Comparison of ENCODE assay signal across 13 mouse cellular contexts in the genomic region with DNA sequence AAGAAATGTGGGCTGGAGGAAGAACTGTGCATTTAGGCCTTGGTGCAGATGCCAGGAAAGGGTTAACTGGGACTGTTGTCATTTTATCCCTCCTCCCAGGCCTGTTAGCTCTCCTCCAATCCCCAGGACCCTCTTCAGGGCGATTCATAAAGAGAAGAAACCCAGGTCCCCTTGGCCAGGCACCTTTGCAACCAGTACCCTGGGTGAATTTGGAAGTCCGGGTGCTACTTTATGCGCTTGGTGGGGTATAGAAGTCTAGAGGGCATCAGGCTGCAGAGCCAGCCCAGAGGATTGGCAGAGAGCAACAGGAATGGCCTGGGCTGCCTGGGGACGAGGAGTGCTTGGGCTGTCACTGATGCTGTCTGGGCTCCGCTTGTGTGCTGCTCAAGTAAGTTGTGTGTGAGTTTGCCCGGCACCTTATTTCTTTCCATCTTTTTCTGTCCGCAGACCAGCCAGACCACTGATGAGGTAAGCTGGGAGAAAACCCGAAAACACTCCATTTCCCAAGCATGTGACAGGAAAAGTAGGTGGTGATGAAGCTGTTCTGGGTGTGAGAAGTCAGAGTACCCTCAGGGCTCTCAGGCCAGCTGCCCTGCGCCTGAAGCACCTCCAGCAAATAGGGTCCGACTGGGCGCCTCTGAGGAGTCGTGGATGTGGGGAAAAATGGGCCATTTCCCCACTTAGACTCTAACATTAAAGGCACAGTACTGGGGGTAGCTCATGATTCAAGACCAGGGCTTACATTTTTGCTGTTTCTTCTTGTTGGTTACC. TPM values are rescaled to one million over a fixed set of nuclear protein-coding genes. Genes with fewer than 3 reads are reported as not detected.
DNase-seq lines count a peak whose midpoint lies in the region; ATAC-seq and TF ChIP-seq lines count a peak whose summit lies in the region.
"Had no signal": no experiment of that assay in that cellular context is flagged by ENCODE, and none has a peak within 500 bp of the region (broad histone marks: within the 10 kb centered on the region; RNA-seq: fewer than 3 reads in every experiment).

No protein-coding gene starts in this region.

- WGBS in intestine, embryonic 14.5 days, result 25% methylated on average over 12 of the region's 12 CpGs
- WGBS in intestine, postnatal 0 days, result 52% methylated on average over 12 of the region's 12 CpGs
- WGBS in limb, embryonic 10.5 days, result 10% methylated on average over 12 of the region's 12 CpGs

- no peak overlapping the region for H3K27ac ChIP-seq in intestine, embryonic 14.5 days (ENCODE audit: low read depth)
- no peak overlapping the region for H3K27ac ChIP-seq in intestine, postnatal 0 days (ENCODE audit: low read depth, low read length)
- H3K27ac ChIP-seq in limb, embryonic 10.5 days, result peak overlapping the region; percentile 88

- peak overlapping the region; percentile 32 for H3K4me2 ChIP-seq in intestine, embryonic 14.5 days (ENCODE audit: low read length)
- H3K4me2 ChIP-seq in intestine, postnatal 0 days (replicated peaks; ENCODE audit: low read depth), result no peak overlapping the region

- ATAC-seq in intestine, embryonic 14.5 days (replicated peaks; ENCODE audit: low FRiP score, low TSS enrichment, low read depth), result no peak
- no peak for ATAC-seq in intestine, postnatal 0 days
- ATAC-seq in megakaryocyte progenitor cell, adult 5-6 weeks (replicated peaks; ENCODE audit: poor library complexity), result no peak

- H3K9ac ChIP-seq in intestine, embryonic 14.5 days (ENCODE audit: low read length), result no peak overlapping the region
- H3K9ac ChIP-seq in intestine, postnatal 0 days (ENCODE audit: low read depth, low read length), result no peak overlapping the region

- no peak for DNase-seq in intestine, embryonic 14.5 days (ENCODE audit: low spot score)
- peak; percentile 32 for DNase-seq in cerebellum, adult 9-10 months
- peak; percentile 23 for DNase-seq in embryo, embryonic 11.5 days (ENCODE audit: low read depth, low spot score)
- DNase-seq in limb, embryonic 10.5 days (ENCODE audit: low spot score), result peak; percentile 56
- DNase-seq in thymus, postnatal 4 days, result no peak
- DNase-seq in adrenal gland, adult 18-20 months (ENCODE audit: low spot score in 2 of 2), result no peak
- DNase-seq: adrenal gland, postnatal 36 days; layer of hippocampus, postnatal 36 days; lung, postnatal 10 days had no signal

- TF ChIP-seq CTCF in intestine, postnatal 0 days (IDR thresholded peaks at IDR 0.05; ENCODE audit: low read depth), result no peak

- H3K36me3 ChIP-seq in intestine, embryonic 14.5 days (ENCODE audit: control insufficient read depth, insufficient read depth, low read length), result no peaks in the 10 kb centered on the region
- H3K36me3 ChIP-seq in intestine, postnatal 0 days (ENCODE audit: control insufficient read depth, insufficient read depth), result no peaks in the 10 kb centered on the region
- 0 out of 2 replicates have a peak, but pooled peaks cover 3% of the 10 kb centered on the region for H3K36me3 ChIP-seq in limb, embryonic 10.5 days

- H3K4me1 ChIP-seq in intestine, embryonic 14.5 days (replicated peaks; ENCODE audit: control insufficient read depth, insufficient read depth, low read length), result peaks cover 2% of the 10 kb centered on the region; the same call in 1 of the 2 replicates
- H3K4me1 ChIP-seq in intestine, postnatal 0 days (replicated peaks; ENCODE audit: control insufficient read depth, insufficient read depth, low read length), result no peaks in the 10 kb centered on the region
- H3K4me1 ChIP-seq in limb, embryonic 10.5 days, result peaks cover 46% of the 10 kb centered on the region

- no peaks in the 10 kb centered on the region for H3K27me3 ChIP-seq in intestine, embryonic 14.5 days (replicated peaks; ENCODE audit: control insufficient read depth, insufficient read depth, low read length)
- no peaks in the 10 kb centered on the region for H3K27me3 ChIP-seq in intestine, postnatal 0 days (replicated peaks; ENCODE audit: control insufficient read depth, insufficient read depth, low read length)
- peaks cover 9% of the 10 kb centered on the region; the same call in 1 of the 2 replicates for H3K27me3 ChIP-seq in limb, embryonic 10.5 days (ENCODE audit: low read depth, poor library complexity, severe bottlenecking)

- peak overlapping the region; percentile 8; the same call in 1 of the 2 replicates for H3K4me3 ChIP-seq in intestine, embryonic 14.5 days (ENCODE audit: low read depth, low read length)
- H3K4me3 ChIP-seq in intestine, postnatal 0 days (ENCODE audit: low read depth, low read length), result no peak overlapping the region
- peak overlapping the region; percentile 56 for H3K4me3 ChIP-seq in limb, embryonic 10.5 days
- H3K4me3 ChIP-seq: erythroblast, embryonic 14.5 days had no signal

- no peaks in the 10 kb centered on the region for H3K9me3 ChIP-seq in intestine, embryonic 14.5 days (ENCODE audit: control insufficient read depth, low read length)
- no peaks in the 10 kb centered on the region for H3K9me3 ChIP-seq in intestine, postnatal 0 days (ENCODE audit: control insufficient read depth)
- H3K9me3 ChIP-seq in limb, embryonic 10.5 days (replicated peaks), result no peaks in the 10 kb centered on the region

RNA-seq across cellular contexts. Expression of a gene that starts 17.8 kb away (rescaled TPM):
- polyA plus RNA-seq in intestine, embryonic 14.5 days (2014; fragmentation: Nextera tagmentation; extraction: Ambion mirVana), result 2.7 and 2.9 TPM in 2 replicates
- 0.71 and 0.72 TPM in 2 replicates for polyA plus RNA-seq in intestine, postnatal 0 days (2015; fragmentation: Nextera tagmentation; extraction: Ambion mirVana)
- polyA plus RNA-seq in limb, embryonic 10.5 days (2016; fragmentation: Nextera tagmentation; extraction: Ambion mirVana), result 41.3 and 81.1 TPM in 2 replicates
- not detected for total RNA-seq in adrenal gland, adult 18-20 months (2021)
- not detected in 2 replicates for total RNA-seq in megakaryocyte progenitor cell, adult 5-6 weeks (2015)
- total RNA-seq in megakaryocyte progenitor cell, adult 5-6 weeks (2017), result not detected in 2 replicates
- total RNA-seq: adrenal gland, postnatal 36 days had no signal
- polyA plus RNA-seq: spleen, adult 2 months had no signal

Comparison
In these comparisons a context has a peak if more than half of its experiments do, and no peak if none do; other contexts are left out.
1. DNase-seq: peak in cerebellum, adult 9-10 months (single experiment), embryo, embryonic 11.5 days (single experiment) and limb, embryonic 10.5 days (single experiment); none in intestine, embryonic 14.5 days (single experiment), thymus, postnatal 4 days (single experiment) and adrenal gland, adult 18-20 months (0 of 2).
2. RNA of a gene that starts 17.8 kb away (polyA plus RNA-seq): 41.3 to 81.1 TPM in limb, embryonic 10.5 days; 2.7 to 2.9 TPM in intestine, embryonic 14.5 days and 0.71 to 0.72 TPM in intestine, postnatal 0 days; every median in the first group is over 10 times any median in the second.